Mouse (Mus musculus) adrenal gland (tissue): Measurements from ENCODE around the gene Gm11569.
"Not testable (repeated sequence)": the region's sequence is repeated elsewhere in the genome, so short reads cannot be mapped to it uniquely, and the experiment has no call there.

Experiments
- intact Hi-C: fragments of 180-260 bp; cut with DNase I; formaldehyde crosslinking; loops from one replicate; pipeline ENCODE4 v1.15.1; 2025
- long read RNA-seq, 2 experiments: library from polyadenylated mRNA; unstranded; transcript quantifications; one replicate each; pipeline ENCODE4 v2.0.0; 2020; ENCODE audit warnings: borderline replicate concordance in 1 of 2; ENCODE audit not compliant: insufficient replicate concordance in 1 of 2

Gm11569 gene
- long read RNA-seq, experiment 1: 0 reads
- long read RNA-seq, experiment 2: 0 reads

DNA sequence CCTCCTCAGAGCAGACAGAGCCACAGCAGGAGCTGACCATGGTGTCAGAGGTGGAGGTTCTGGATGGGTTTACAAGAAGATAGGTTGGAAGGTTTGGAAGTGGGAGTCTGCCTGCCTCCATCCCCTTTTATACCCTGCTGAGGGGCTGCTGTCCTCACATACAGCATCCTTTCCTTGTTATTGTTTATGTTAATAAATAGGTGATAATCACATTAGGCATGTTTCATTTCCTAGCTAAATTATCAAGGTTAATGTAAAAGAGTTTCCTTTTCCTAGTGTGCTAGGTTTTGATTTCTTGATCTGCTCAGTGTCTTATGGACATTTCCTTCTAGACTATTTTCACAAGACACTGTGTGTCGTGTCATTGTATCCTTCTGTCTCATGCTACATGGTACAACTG lies at the start of gene Gm11569:
Gene Gm11569, minus strand, starts transcription at position 101 of the 400 bp plus-strand sequence.
- intact Hi-C loops: not testable (repeated sequence)

DNA sequence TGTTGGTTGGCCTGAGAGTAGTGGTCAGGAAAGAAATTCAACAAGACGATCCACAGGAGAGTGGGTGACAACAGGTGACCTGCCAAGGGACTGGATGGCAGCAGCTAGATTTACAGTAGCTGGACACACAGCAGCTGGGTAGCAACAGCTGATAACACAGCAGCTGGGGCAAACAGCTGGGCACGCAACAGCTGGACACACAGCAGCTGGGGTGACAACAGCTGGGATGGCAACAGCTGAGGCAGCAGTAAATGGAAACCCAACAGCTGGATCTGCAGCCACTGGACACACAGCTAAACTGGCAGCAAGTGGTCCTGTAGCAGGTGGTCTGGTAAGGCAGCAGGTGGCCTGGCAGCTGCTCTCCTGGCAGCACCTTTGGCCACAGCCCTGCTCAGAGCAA lies 48.0 kb upstream of the Gm11569 start:
- intact Hi-C loops: no loop called here

DNA sequence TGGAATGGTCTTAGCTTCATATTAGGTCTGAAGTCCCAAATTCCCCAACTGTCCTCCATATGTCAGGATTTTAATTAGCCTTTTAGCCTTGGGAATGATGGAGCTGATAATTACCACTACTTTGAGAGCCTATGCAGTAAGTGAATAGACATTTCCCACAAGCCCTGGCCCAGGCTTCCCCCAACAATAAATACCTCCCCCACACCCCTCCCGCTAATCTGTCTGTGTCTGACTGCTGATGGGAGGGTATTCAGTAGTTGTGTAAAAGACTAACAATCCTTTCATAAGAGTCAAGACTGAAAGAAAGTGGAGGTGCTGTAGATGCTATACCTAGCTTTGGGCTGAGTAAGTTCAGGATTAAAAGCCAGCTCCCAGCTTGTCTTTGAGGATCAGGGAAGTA lies 43.5 kb upstream of the Gm11569 start:
- intact Hi-C loops: no loop called here

DNA sequence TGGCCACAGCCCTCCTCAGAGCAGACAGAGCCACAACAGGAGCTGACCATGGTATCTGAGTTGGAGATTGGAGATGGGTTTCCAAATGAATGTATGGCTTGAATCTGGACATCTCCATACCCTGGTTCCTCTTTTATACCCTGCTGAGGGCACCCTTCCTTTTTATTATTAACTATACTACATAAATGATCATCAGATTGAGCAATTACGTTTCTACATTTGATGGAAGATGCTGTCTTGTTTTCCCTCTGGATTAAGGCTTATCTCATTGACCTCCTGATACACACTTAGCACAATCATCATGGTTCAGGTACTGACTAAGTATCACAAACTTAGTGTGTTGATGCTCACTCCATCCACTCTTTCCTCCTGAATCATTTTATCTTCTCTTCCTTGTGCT lies 39.2 kb upstream of the Gm11569 start, which contains the start of gene 2300003K06Rik:
Gene 2300003K06Rik, minus strand, starts transcription at position 101 of the 400 bp plus-strand sequence.
- intact Hi-C loops: no loop called here

DNA sequence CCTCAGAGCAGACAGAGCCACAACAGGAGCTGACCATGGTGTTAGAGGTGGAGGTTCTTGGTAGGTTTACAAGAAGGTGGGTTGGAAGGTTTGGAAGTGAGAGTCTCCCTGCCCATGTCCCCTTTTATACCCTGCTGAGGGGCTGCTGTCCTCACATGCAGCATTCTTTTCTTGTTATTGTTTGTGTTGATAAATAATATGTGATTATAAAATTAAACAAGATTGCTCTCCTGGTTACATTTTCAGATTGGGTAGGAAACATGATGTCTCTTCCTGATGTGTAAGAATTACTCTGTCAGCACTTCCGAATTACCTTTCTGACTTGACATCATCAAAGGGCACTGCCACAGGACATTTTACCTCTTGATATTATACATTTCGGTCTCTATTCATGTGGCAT lies 16.8 kb upstream of the Gm11569 start, which contains the start of gene Gm11564:
Gene Gm11564, minus strand, starts transcription at position 101 of the 400 bp plus-strand sequence.
- intact Hi-C loops: not testable (repeated sequence)

DNA sequence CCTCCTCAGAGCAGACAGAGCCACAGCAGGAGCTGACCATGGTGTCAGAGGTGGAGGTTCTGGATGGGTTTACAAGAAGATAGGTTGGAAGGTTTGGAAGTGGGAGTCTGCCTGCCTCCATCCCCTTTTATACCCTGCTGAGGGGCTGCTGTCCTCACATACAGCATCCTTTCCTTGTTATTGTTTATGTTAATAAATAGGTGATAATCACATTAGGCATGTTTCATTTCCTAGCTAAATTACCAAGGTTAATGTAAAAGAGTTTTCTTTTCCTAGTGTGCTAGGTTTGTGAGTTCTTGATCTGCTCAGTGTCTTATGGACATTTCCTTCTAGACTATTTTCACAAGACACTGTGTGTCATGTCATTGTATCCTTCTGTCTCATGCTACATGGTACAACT lies 11.1 kb upstream of the Gm11569 start, which contains the start of gene Krtap4-13:
Gene Krtap4-13, minus strand, starts transcription at position 101 of the 400 bp plus-strand sequence.
- intact Hi-C loops: not testable (repeated sequence)

DNA sequence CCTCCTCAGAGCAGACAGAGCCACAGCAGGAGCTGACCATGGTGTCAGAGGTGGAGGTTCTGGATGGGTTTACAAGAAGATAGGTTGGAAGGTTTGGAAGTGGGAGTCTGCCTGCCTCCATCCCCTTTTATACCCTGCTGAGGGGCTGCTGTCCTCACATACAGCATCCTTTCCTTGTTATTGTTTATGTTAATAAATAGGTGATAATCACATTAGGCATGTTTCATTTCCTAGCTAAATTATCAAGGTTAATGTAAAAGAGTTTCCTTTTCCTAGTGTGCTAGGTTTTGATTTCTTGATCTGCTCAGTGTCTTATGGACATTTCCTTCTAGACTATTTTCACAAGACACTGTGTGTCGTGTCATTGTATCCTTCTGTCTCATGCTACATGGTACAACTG lies 5.6 kb upstream of the Gm11569 start, which contains the start of gene Gm11554:
Gene Gm11554, minus strand, starts transcription at position 101 of the 400 bp plus-strand sequence.
- intact Hi-C loops: not testable (repeated sequence)

DNA sequence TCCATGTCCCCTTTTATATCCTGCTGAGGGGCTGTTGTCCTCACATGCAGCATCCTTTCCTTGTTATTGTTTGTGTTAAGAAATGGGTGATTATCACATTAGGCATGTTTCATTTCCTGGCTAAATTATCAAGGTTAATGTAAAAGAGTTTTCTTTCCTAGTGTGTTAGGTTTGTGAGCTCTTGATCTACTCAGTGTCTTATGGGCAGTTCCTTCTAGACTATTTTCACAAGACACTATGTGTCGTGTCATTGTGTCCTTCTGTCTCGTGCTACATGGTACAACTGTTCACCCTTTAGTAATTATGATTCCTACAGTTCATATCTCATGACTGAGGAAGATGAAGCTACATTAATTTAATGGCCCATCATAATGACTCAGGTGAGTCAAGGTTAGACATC lies 5.4 kb downstream of the Gm11569 start, which contains the start of gene Gm11596:
Gene Gm11596, minus strand, starts transcription at position 101 of the 400 bp plus-strand sequence.
- intact Hi-C loops: no loop called here

DNA sequence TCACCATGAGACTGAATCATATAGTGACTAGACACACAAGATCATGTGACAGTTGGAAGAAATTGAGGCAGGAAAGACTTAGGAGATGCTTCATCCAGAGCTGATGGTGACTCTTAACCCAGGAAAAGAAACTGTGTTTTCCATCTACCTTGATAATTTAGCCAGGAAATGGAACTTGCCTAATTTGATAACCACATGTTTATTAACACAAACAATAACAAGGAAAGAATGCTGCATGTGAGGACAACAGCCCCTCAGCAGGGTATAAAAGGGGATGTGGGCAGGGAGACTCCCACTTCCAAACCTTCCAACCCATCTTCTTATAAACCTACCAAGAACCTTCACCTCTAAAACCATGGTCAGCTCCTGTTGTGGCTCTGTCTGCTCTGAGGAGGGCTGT lies 13.8 kb downstream of the Gm11569 start, which contains the start of gene Krtap4-9:
Gene Krtap4-9, plus strand, starts transcription at position 301 of the 400 bp plus-strand sequence.
- intact Hi-C loops: not testable (repeated sequence)

DNA sequence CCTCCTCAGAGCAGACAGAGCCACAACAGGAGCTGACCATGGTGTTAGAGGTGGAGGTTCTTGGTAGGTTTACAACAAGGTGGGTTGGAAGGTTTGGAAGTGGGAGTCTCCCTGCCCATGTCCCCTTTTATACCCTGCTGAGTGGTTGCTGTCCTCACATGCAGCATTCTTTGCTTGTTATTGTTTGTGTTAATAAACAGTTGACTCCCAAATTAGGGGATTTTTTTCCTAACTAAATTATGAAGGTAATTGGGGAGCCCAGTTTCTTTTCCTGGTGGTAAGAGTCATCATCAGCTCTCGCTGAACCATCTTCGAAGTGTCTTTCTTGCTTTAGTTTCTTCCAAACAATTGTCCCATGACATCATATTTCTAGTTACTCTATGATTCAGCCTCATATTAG lies 18.1 kb downstream of the Gm11569 start, which contains the start of gene Krtap4-8:
Gene Krtap4-8, minus strand, starts transcription at position 101 of the 400 bp plus-strand sequence.
- intact Hi-C loops: no loop called here

DNA sequence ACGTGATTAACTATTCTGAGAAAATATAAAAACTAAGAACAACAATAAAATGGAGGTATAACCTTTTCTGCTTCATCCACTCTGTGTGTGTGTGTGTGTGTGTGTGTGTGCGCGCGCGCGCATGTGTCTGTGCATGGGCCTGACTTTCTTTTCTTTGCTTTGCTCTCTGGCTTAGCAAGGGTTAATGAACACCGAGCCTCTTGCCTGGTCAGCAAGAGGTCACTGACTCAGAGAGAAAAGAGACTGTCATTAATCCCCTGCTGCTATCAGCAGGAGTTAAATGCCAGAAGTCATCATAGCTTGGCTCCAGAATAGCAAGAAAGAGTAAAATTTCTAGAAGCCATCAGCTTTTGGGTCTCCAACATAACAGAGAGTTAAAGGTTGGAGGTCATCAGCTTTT lies 20.3 kb downstream of the Gm11569 start:
- intact Hi-C loops: no loop called here

DNA sequence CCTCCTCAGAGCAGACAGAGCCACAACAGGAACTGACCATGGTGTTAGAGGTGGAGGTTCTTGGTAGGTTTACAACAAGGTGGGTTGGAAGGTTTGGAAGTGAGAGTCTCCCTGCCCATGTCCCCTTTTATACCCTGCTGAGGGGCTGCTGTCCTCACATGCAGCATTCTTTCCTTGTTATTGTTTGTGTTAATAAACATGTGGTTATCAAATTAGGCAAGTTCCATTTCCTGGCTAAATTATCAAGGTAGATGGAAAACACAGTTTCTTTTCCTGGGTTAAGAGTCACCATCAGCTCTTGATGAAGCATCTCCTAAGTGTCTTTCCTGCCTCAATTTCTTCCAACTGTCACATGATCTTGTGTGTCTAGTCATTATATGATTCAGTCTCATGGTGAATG lies 25.9 kb downstream of the Gm11569 start, which contains the start of gene Gm11595:
Gene Gm11595, minus strand, starts transcription at position 101 of the 400 bp plus-strand sequence.
- intact Hi-C loops: not testable (repeated sequence)

DNA sequence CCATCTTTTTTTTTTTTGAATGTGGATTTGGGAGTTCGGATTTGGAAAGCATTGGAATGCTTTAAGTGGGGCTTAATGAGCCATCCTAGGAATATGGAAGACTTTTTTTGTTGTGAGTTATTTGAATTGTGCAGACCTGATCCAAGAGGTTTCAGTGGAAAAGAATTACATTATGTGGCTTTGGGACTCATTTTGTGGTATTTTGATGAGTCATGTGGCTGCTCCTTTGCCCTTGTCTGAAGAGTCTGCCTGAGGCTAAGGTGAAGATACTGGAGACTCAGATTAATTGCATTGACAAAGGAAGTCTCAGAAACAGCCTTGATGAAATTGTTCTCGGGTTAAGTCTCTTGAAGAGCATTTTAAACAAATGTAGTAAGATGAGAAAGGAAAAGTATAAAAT lies 30.3 kb downstream of the Gm11569 start:
- intact Hi-C loops: no loop called here

DNA sequence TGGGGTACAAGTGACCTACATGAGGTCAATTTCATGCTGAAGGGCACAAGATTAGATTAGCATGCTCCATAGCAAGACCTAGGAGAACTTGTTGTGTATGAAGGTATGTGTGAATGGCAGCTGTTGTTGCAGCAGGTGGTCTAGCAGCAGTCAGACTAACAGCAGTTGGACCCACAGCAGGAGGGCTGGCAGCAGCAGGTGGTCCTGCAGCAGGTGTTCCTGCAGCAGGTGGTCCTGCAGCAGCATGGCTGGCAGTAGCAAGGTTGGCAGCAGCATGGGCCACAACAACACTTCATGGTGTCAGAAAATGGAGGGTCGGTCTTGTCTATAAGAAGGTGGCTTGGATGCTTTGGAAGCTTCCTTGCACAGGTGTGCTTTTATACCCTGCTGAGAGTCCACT lies 39.9 kb downstream of the Gm11569 start:
- intact Hi-C loops: no loop called here
